Mouse (Mus musculus) embryonic stem cell, embryonic (primary cell): ENCODE data around the gene Slc26a6.

Experiments
- CTCF ChIA-PET, 4 experiments: fragments of 300-600 bp in 2 of 4; fragments of 350-600 bp in 2 of 4; sonication (Branson Sonifier 250); formaldehyde crosslinking; loops; one replicate each; lab custom pipeline; 2022; ENCODE audit warnings: inconsistent platforms in 2 of 4; lab: Charles Lee
- POLR2A ChIA-PET, 4 experiments: fragments of 300-600 bp in 2 of 4; fragments of 350-600 bp in 2 of 4; sonication (Branson Sonifier 250); formaldehyde crosslinking; loops; one replicate each; lab custom pipeline; 2022; ENCODE audit warnings: antibody characterized with exemption in 4 of 4, inconsistent platforms in 1 of 4; lab: Charles Lee

The Slc26a6 gene

GRCm38 (mm10) chr9:108826700-108827340 lies 26.3 kb upstream of the Slc26a6 start:
- ChIA-PET POLR2A (interaction anchor here in 3 of 4 experiments (0.7 to 4.7 kb wide), 11 partner anchors 14 to 128 kb away, joined by 3 to 37 read pairs (median 4); partner anchors contain the start of genes Slc26a6 (in 2 of the 3) and Nckipsd (in 1 of the 3)), CTCF (interaction anchor here in 3 of 4 experiments (0.5 to 2.5 kb wide), 7 partner anchors 7 to 1209 kb away, joined by 3 to 6 read pairs (median 3); partner anchors contain the start of gene Trex1 (in 1 of the 3))

GRCm38 (mm10) chr9:108827454-108827853 lies 25.6 kb upstream of the Slc26a6 start:
- CTCF ChIA-PET = interaction anchor here in 3 of 4 experiments (0.5 to 2.5 kb wide), 5 partner anchors 8 to 1208 kb away, joined by 3 to 6 read pairs (median 5); no protein-coding TSS in a partner anchor
- POLR2A ChIA-PET = interaction anchor here in 3 of 4 experiments (1.0 to 4.7 kb wide), 8 partner anchors 15 to 127 kb away, joined by 3 to 37 read pairs (median 4); partner anchors contain the start of genes Slc26a6 (in 2 of the 3) and Nckipsd (in 1 of the 3)

GRCm38 (mm10) chr9:108827906-108828305 lies 25.2 kb upstream of the Slc26a6 start:
- POLR2A ChIA-PET = interaction anchor here in 2 of 4 experiments (1.6 to 4.7 kb wide), 4 partner anchors 19 to 26 kb away, joined by 5 to 37 read pairs (median 8); partner anchors contain the start of genes Slc26a6 (in 2 of the 2) and Nckipsd (in 1 of the 2)
- CTCF ChIA-PET = interaction anchor here in 2 of 4 experiments (1.1 to 2.5 kb wide), 4 partner anchors 9 to 26 kb away, joined by 3 to 6 read pairs (median 5); no protein-coding TSS in a partner anchor

DNA sequence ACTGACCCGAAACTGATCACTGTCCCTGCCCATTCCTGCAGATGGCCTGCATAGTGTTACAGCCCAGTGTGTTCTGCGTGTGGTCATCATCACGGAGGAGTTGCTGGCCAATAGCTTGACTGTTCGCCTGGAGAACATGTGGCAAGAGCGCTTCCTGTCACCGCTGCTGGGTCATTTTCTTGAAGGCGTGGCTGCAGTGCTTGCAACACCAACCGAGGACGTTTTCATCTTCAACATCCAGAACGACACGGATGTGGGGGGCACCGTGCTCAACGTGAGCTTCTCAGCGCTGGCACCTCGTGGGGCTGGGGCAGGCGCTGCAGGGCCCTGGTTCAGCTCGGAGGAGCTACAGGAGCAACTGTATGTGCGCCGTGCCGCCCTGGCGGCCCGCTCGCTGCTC lies 21.4 kb upstream of the Slc26a6 start:
- ChIA-PET CTCF (interaction anchor here in 3 of 4 experiments (1.0 to 2.4 kb wide), 9 partner anchors 8 to 228 kb away, joined by 3 to 16 read pairs (median 5); partner anchors contain the start of genes Uqcrc1 (in 2 of the 3) and Trex1 (in 1 of the 3)), POLR2A (interaction anchor here in 3 of 4 experiments (0.6 to 3.5 kb wide), 28 partner anchors 10 to 315 kb away, joined by 3 to 41 read pairs (median 5); partner anchors contain the start of genes Pfkfb4 (in 3 of the 3), Slc26a6 (in 2 of the 3), Arih2 (in 1 of the 3) and Atrip (in 1 of the 3))

GRCm38 (mm10) chr9:108832390-108833108 lies 20.5 kb upstream of the Slc26a6 start:
- ChIA-PET POLR2A (interaction anchor here in 3 of 4 experiments (0.6 to 3.5 kb wide), 48 partner anchors 9 to 542 kb away, joined by 3 to 41 read pairs (median 5); partner anchors contain the start of genes Pfkfb4 (in 2 of the 3), Slc26a6 (in 2 of the 3), Arih2 (in 1 of the 3) and Atrip (in 1 of the 3)), CTCF (interaction anchor here in 3 of 4 experiments (0.9 to 2.4 kb wide), 18 partner anchors 9 to 966 kb away, joined by 3 to 16 read pairs (median 4); partner anchors contain the start of genes Trex1 (in 2 of the 3), Uqcrc1 (in 2 of the 3) and Nckipsd (in 1 of the 3))

GRCm38 (mm10) chr9:108842989-108843388 lies 10.1 kb upstream of the Slc26a6 start:
- ChIA-PET POLR2A (interaction anchor here in 3 of 4 experiments (0.6 to 3.7 kb wide), 11 partner anchors 11 to 335 kb away, joined by 3 to 17 read pairs (median 3); partner anchors contain the start of genes Qars (in 1 of the 3) and Slc26a6 (in 1 of the 3)), CTCF (interaction anchor here (0.8 to 2.0 kb wide), 10 partner anchors 10 to 98 kb away, joined by 3 to 16 read pairs (median 3); partner anchors contain the start of gene Uqcrc1 (in 1 of the 4))

- POLR2A ChIA-PET = interaction anchor here in 2 of 4 experiments (0.5 to 1.9 kb wide), 9 partner anchors 8 to 158 kb away, joined by 3 to 11 read pairs (median 4); partner anchors contain the start of genes Slc26a6 (in 2 of the 2) and Celsr3 (in 1 of the 2)
- CTCF ChIA-PET = interaction anchor here in 2 of 4 experiments (0.5 to 1.6 kb wide), 3 partner anchors 8 to 106 kb away, joined by 3 to 5 read pairs (median 5); no protein-coding TSS in a partner anchor
These were observed 7.7 kb upstream of the Slc26a6 start for GRCm38 (mm10) chr9:108845390-108845789.

- POLR2A ChIA-PET = interaction anchor here in 3 of 4 experiments (0.6 to 2.0 kb wide), 9 partner anchors 15 to 1690 kb away, joined by 3 to 9 read pairs (median 3); partner anchors contain the start of gene Pfkfb4 (in 1 of the 3)
- CTCF ChIA-PET = no interaction called here
These were observed 5.7 kb upstream of the Slc26a6 start for GRCm38 (mm10) chr9:108847374-108847773.

- ChIA-PET POLR2A (interaction anchor here in 3 of 4 experiments (0.5 to 2.1 kb wide), 10 partner anchors 16 to 1740 kb away, joined by 3 to 12 read pairs (median 6); partner anchors contain the start of gene Pfkfb4 (in 1 of the 3)), CTCF (interaction anchor here in 3 of 4 experiments (0.6 to 1.7 kb wide), 5 partner anchors 16 to 148 kb away, joined by 3 to 4 read pairs (median 3); no protein-coding TSS in a partner anchor)
These were observed 4.7 kb upstream of the Slc26a6 start for GRCm38 (mm10) chr9:108848419-108848818.

- POLR2A ChIA-PET = interaction anchor here (0.6 to 5.7 kb wide), 47 partner anchors 8 to 1077 kb away, joined by 3 to 41 read pairs (median 4); partner anchors contain the start of genes Pfkfb4 (in 3 of the 4), Celsr3 (in 2 of the 4), Apeh (in 1 of the 4) and Arih2 (in 1 of the 4)
These were observed 655 bp downstream of the Slc26a6 start for GRCm38 (mm10) chr9:108853635-108854240.

GRCm38 (mm10) chr9:108854241-108854696 lies 1.2 kb downstream of the Slc26a6 start:
- CTCF ChIA-PET = interaction anchor here (0.6 to 2.5 kb wide), 35 partner anchors 9 to 364 kb away, joined by 3 to 16 read pairs (median 4); partner anchors contain the start of genes Uqcrc1 (in 2 of the 4), Celsr3 (in 1 of the 4), Dalrd3 (in 1 of the 4) and Pfkfb4 (in 1 of the 4)
- POLR2A ChIA-PET = interaction anchor here (0.8 to 5.7 kb wide), 43 partner anchors 9 to 1077 kb away, joined by 3 to 41 read pairs (median 4); partner anchors contain the start of genes Celsr3 (in 2 of the 4), Pfkfb4 (in 2 of the 4), Apeh (in 1 of the 4) and Arih2 (in 1 of the 4)

More at GRCm38 (mm10) chr9:108853635-108854240, 655 bp downstream of the Slc26a6 start:
- CTCF ChIA-PET = interaction anchor here (0.5 to 2.5 kb wide), 38 partner anchors 8 to 955 kb away, joined by 3 to 16 read pairs (median 4); partner anchors contain the start of genes Uqcrc1 (in 2 of the 4), Celsr3 (in 1 of the 4), Dalrd3 (in 1 of the 4) and Pfkfb4 (in 1 of the 4)

DNA sequence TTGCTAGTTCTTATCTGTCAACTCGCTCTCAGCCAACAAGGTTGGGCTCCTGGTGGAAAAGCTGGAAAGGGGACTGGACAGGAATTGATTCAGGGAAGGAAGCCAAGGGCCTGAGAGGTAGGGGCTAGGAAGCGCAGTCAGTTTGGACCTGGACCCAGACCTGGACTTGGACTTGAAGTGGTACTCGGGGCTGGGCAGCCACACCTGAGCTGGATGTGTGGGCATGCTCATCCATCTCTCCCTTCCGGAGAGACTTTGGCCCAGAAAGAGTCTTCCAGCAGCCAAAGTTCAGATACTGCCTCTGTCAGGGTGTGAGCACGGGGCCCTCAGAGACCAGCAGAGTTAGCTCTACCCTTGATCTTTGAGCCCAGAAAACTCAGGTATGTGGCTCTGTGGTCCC lies 2.3 kb downstream of the Slc26a6 start:
- ChIA-PET CTCF (interaction anchor here in 1 of 4 experiments (2.5 kb wide), 1 partner anchor 13 kb away, joined by 15 read pairs; no protein-coding TSS in a partner anchor), POLR2A (interaction anchor here in 3 of 4 experiments (0.7 to 5.7 kb wide), 14 partner anchors 10 to 350 kb away, joined by 3 to 41 read pairs (median 4); partner anchors contain the start of genes Celsr3 (in 2 of the 3), Pfkfb4 (in 1 of the 3) and Tmem89 (in 1 of the 3))

DNA sequence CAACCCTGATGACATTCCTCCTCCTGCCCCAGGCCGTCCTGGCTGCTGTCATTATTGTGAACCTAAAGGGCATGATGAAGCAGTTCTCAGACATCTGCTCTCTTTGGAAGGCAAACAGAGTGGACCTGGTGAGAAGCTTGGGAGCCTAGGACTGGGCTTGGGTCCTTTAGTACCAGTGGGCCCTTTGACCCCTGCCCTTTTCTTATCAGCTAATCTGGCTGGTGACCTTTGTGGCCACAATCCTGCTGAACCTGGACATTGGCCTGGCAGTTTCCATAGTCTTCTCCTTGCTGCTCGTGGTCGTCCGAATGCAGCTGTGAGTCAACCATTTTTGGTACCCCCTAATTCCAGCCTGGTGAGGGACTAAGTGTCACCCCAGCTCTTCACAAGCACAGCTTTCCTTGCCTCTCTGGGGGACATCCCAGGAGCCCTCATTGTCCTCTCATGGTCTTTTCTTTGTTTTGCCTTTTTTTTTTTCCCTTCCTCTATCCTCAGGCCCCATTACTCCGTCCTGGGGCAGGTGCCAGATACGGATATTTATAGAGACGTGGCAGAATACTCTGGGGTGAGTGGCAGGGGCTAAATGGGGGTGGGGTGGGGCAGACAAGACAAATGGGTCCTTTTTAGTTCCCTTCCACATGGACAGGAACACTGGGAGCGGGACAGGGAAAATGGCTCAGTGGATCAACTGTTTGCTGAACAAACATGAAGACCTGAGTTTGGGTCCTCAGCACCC lies 5.9 kb downstream of the Slc26a6 start:
- ChIA-PET POLR2A (interaction anchor here in 3 of 4 experiments (0.6 to 1.6 kb wide), 7 partner anchors 26 to 1108 kb away, joined by 3 to 4 read pairs (median 3); no protein-coding TSS in a partner anchor), CTCF (interaction anchor here in 1 of 4 experiments (0.6 kb wide), 1 partner anchor 59 kb away, joined by 4 read pairs; no protein-coding TSS in a partner anchor)

DNA sequence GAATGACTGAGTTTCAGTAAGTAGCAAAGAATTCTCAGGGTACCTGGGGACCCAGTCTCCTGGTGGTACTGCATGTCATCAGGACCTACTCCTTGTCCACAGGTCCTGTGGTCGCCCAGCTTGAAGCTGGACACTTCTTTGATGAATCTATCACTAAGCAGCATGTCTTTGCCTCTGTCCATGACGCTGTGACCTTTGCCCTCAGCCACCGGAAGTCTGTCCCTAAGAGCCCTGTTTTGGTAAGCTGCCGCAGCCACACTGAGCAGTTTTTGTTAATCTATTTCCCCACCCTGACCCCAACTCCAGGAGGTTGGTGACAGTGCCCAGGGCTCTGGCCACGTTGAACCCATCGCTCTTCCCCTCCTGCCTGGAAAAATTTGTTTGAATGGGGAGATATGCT lies 59.2 kb downstream of the Slc26a6 start:
- ChIA-PET CTCF (interaction anchor here in 1 of 4 experiments (1.4 kb wide), 1 partner anchor 59 kb away, joined by 4 read pairs; the partner anchor contains the start of gene Slc26a6), POLR2A (interaction anchor here in 1 of 4 experiments (1.2 kb wide), 1 partner anchor 58 kb away, joined by 4 read pairs; no protein-coding TSS in a partner anchor)
